Mouse (Mus musculus) small intestine, adult 2 months (tissue): ENCODE measurements at regions not wholly inside any gene's neighbourhood (a gene's known extent, or its start where the extent isn't known, plus 50 kb on each side); places are given as distances from the start of the nearest gene placed in this dataset.

ENCODE experiments used
- CTCF ChIP-seq: fragments of 200-500 bp; IDR thresholded peaks from 2 replicates; pipeline ENCODE4 v1.5.1; 2012; ENCODE audit warnings: low read depth, mild to moderate bottlenecking, control low read depth, inconsistent platforms, low read length, moderate library complexity, mixed read lengths; ENCODE audit not compliant: insufficient replicate concordance, insufficient read length; ENCODE audit errors: extremely low read depth
- POLR2A ChIP-seq: fragments of 200-500 bp; IDR thresholded peaks from 2 replicates; pipeline ENCODE4 v1.6.1; 2012; ENCODE audit warnings: low read depth, mild to moderate bottlenecking, control low read depth, inconsistent platforms, low read length, moderate library complexity

DNA sequence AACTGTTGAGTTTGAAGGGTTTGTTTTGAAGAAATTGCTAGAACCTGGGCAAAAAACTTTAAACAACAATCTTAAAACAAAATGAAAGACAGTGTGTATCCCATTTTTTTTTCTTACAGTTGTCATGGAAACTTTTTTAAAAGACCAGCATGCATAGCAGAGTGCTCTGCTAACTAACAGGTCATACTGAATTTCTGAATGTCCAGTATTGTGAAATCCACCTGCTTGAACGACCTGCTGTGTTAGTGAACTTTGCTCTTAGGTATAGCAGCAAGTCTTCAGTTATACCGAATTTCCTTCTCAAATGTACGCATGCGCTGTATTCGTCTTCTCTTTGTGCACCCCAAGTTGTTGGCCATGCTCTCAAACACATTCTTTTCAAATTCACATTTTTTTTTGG, 486.6 kb downstream of the Klf5 start:
- TF ChIP-seq CTCF (no peak), POLR2A (no peak)
